Mouse (Mus musculus): ENCODE data around the gene Sun1.

GRCm38 (mm10) chr5:139232083-139232482 lies 31.6 kb downstream of the Sun1 start:
- no peak for TF ChIP-seq POLR2A (IDR thresholded peaks at IDR 0.05; ENCODE audit: insufficient read depth, low read length)
- TF ChIP-seq CTCF (IDR thresholded peaks at IDR 0.05; ENCODE audit: low read depth, low read length) = no peak
- no peak for TF ChIP-seq EP300 (IDR thresholded peaks at IDR 0.05; ENCODE audit: insufficient read depth, low read depth, low read length)

Measured in ES-Bruce4 (cell line).